Mouse (Mus musculus) midbrain, embryonic 16.5 days (tissue): ENCODE data around the gene Eif4a1. TPM values are rescaled to one million over a fixed set of nuclear protein-coding genes. Genes with fewer than 3 reads are reported as not detected.

Experiments
- ATAC-seq: fragments of 200-750 bp; cut with Nextera tagmentation; 2 replicates; pipeline ENCODE4 v1.8.0; 2017; ENCODE audit warnings: moderate TSS enrichment
- H3K27ac ChIP-seq: fragments of 300-500 bp; sonication (generic); 2 replicates; pipeline ENCODE4 v1.5.1; 2014; ENCODE audit warnings: mild to moderate bottlenecking, low read length, mixed read lengths
- H3K27me3 ChIP-seq: fragments of 300-500 bp; sonication (generic); 2 replicates; pipeline ENCODE4 v1.6.1; 2014; ENCODE audit warnings: low read depth, low read length, mixed read lengths; ENCODE audit not compliant: control insufficient read depth, insufficient read depth
- H3K36me3 ChIP-seq: fragments of 300-500 bp; sonication (generic); 2 replicates; pipeline ENCODE4 v1.6.1; 2014; ENCODE audit warnings: mild to moderate bottlenecking, low read length, moderate library complexity, mixed read lengths; ENCODE audit not compliant: control insufficient read depth, insufficient read depth
- H3K4me1 ChIP-seq: fragments of 300-500 bp; sonication (generic); 2 replicates; pipeline ENCODE4 v1.6.1; 2014; ENCODE audit warnings: mild to moderate bottlenecking, low read length, mixed read lengths; ENCODE audit not compliant: control insufficient read depth, insufficient read depth
- H3K4me2 ChIP-seq: fragments of 300-500 bp; sonication (generic); 2 replicates; pipeline ENCODE4 v1.6.1; 2014; ENCODE audit warnings: mild to moderate bottlenecking, low read length, mixed read lengths
- H3K4me3 ChIP-seq: fragments of 300-500 bp; sonication (generic); 2 replicates; pipeline ENCODE4 v1.5.1; 2014; ENCODE audit warnings: low read depth, mild to moderate bottlenecking, low read length, moderate library complexity, mixed read lengths
- H3K9ac ChIP-seq: fragments of 300-500 bp; sonication (generic); 2 replicates; pipeline ENCODE4 v1.6.1; 2014; ENCODE audit warnings: low read depth, low read length, mixed read lengths
- H3K9me3 ChIP-seq: fragments of 300-500 bp; sonication (generic); replicated peaks from 2 replicates; pipeline ENCODE4 v1.6.1; 2014; ENCODE audit warnings: mild to moderate bottlenecking, low read length, mixed read lengths; ENCODE audit not compliant: control insufficient read depth, poor library complexity, severe bottlenecking
- WGBS: fragments of 180-500 bp; shearing (Covaris S2); extraction: QIAGEN DNeasy Blood & Tissue Kit; methylation state at CpG from one replicate; pipeline ENCODE4 v1.1.7; 2014; 5-methylcytosine and 5-hydroxymethylcytosine counted together
- polyA plus RNA-seq: library from polyadenylated mRNA; unstranded; fragments of >200 nt; fragmentation: Nextera tagmentation; extraction: Ambion mirVana; gene quantifications from 2 replicates; pipeline ENCODE4 v1.2.1, GENCODE M21; 2015

The Eif4a1 gene
- polyA plus RNA-seq, 1 experiment from 2014 or later: 496 TPM

DNA sequence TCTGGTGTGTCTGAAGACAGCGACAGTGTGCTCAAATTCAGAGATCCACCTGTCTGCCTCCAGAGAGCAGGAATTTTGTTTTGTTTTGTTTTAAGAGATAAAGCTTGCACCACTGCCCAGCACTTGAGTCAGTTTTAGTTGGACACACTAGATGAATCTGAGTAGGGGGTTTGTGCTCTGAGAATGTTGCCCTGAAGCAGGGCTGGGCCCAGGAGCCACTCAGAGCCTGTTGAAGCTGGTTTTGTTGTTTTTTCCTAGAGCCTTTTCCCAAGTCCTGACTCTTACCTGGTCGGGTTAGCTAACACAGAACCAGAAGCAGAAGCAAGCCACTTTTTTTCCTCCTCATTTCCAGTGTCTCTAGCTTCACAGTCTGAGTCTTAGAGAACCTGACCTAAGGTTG lies 38.9 kb upstream of the Eif4a1 start:
- Histone ChIP-seq H3K4me1 (no peaks in the 10 kb centered on the region), H3K27ac (no peak overlapping the region), H3K4me3 (no peak overlapping the region), H3K36me3 (no peaks in the 10 kb centered on the region), H3K4me2 (no peak overlapping the region), H3K9me3 (no peaks in the 10 kb centered on the region), H3K27me3 (no peaks in the 10 kb centered on the region), H3K9ac (no peak overlapping the region)
- ATAC-seq: no peak
- 92% methylated on average over 2 of the region's 2 CpGs for WGBS

DNA sequence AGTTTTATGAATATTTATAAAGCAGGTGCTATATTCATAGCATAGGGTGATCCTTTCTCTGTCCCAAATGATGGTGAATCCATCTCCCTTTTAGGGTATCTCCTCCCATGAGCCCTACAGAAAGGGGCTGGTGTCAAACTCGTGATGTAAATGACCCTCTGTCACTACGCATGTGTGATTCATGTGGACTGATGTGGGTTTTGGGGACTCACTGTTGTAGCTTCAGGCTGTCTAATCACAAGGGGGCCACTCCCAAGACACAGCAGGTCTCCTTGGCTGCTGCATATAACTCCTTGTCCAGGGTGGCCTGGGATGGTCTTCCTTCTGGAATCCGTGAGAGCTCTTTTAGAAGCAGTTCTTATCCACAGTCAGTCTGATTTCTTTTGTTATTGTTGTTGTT lies 38.2 kb upstream of the Eif4a1 start:
- Histone ChIP-seq H3K4me3 (no peak overlapping the region), H3K27ac (no peak overlapping the region), H3K9me3 (no peaks in the 10 kb centered on the region), H3K27me3 (no peaks in the 10 kb centered on the region), H3K4me2 (no peak overlapping the region), H3K4me1 (no peaks in the 10 kb centered on the region), H3K36me3 (no peaks in the 10 kb centered on the region), H3K9ac (no peak overlapping the region)
- no peak for ATAC-seq
- 68% methylated on average over 3 of the region's 3 CpGs for WGBS

DNA sequence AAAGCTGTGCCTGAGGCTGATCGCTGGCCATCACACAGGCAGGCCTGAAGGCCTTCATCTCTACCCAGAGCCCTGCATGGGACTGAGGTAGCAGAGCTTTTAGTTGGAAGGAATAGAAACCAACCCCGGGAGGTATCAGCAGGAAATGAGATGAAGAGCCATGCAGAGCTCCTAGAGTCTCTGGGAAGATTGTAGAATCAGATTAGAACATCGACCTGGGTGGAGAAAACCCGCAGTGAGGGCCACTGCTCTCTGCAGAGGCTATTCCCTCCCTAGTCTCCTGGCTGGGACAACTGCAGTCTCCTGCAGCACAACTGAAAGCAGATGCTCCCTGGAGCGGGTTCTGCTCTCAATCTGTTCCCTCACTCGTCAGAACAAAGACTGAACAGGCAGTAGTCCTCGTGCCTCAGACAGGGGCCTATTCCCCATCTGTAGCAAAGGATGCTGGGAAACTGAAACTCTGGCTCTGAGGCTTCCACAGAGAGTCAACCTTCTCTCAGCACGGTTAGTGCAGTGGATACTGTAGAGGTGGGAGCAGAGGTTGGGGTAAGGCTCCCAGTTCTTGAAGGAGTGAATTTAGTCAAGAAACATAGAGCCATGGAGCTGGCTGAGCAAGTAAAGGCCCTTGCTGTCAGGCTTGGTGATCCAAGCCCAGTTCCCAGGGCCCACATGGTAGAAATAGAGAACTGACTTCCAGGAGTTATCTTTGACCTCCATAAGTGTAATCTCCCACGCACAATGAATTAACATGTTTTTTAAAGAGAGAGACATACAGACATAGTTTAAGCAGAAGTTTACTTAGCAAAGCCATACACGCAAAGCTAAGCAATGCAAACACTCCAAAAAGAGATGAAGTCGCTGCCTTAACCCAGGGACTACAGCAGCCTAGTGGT lies 37.6 kb upstream of the Eif4a1 start:
- Histone ChIP-seq H3K36me3 (no peaks in the 10 kb centered on the region), H3K9ac (no peak overlapping the region), H3K27me3 (no peaks in the 10 kb centered on the region), H3K4me2 (no peak overlapping the region), H3K4me1 (no peaks in the 10 kb centered on the region), H3K27ac (no peak overlapping the region), H3K9me3 (no peaks in the 10 kb centered on the region), H3K4me3 (no peak overlapping the region)
- no peak for ATAC-seq
- 53% methylated on average over 11 of the region's 11 CpGs for WGBS

DNA sequence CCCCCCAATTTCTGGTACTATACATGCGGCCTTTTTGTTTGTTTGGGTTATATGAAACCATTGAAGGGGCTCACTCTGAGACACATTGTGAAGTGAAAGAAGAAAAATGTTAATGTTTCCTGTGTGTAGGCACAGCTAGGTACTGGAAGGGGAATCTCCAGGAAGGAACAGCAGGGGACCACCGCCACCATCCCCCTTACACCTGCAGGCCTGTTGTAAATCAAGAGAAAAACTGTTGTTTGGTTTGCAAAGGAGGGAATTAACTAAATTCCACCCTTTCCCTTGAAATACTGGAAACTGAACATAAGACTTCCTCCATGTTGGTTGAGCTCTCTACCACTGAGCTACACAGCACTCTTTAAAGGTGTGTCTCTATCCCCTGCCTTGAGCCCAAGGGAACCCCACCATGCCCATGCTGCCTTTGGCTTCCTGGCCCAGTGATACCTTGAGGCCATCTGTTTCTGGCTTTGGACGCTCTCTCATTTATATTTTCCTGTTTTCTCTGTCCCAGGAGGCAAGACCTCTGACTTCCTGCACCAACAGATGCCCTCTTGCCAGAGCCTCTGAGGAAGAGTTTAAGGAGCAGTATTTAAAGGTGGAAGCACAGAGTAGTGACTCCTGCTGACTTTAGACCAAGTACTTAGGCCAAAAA lies 36.5 kb upstream of the Eif4a1 start:
- WGBS: 81% methylated on average over 3 of the region's 3 CpGs
- ATAC-seq: no peak

DNA sequence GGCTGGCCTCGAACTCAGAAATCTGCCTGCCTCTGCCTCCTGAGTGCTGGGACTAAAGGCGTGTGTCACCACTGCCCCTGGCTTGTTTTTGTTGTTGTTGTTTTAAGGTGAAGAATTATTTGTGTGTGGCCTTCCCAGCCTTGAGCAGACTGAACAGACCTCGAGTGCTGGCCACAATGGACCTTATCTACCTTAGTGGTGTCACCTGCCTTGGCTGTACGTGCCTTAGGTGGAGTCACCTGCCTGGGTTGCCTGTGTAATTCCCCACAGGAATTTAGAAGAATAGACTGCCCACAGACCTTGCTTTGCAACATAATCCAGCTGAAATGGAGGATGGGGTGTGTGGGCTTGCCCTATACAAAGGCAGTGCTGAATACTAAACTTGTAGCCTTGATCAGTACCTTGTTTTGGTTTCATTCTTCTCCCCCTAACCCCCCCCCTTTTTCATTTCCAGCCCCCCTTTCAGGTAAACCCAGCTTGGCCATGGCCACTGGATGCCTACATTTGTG lies 35.7 kb upstream of the Eif4a1 start:
- no peak overlapping the region for H3K4me2 ChIP-seq
- no peak overlapping the region for H3K9ac ChIP-seq
- no peak overlapping the region for H3K4me3 ChIP-seq
- ATAC-seq: no peak
- H3K27ac ChIP-seq: no peak overlapping the region
- no peaks in the 10 kb centered on the region for H3K36me3 ChIP-seq
- no peaks in the 10 kb centered on the region for H3K9me3 ChIP-seq
- 84% methylated on average over 4 of the region's 4 CpGs for WGBS
- no peaks in the 10 kb centered on the region for H3K4me1 ChIP-seq
- H3K27me3 ChIP-seq: no peaks in the 10 kb centered on the region

More for the DNA sequence above, 36.5 kb upstream of the Eif4a1 start:
- Histone ChIP-seq H3K9ac (no peak overlapping the region), H3K4me1 (no peaks in the 10 kb centered on the region), H3K27ac (no peak overlapping the region), H3K27me3 (no peaks in the 10 kb centered on the region), H3K4me3 (no peak overlapping the region), H3K9me3 (no peaks in the 10 kb centered on the region), H3K4me2 (no peak overlapping the region), H3K36me3 (no peaks in the 10 kb centered on the region)

DNA sequence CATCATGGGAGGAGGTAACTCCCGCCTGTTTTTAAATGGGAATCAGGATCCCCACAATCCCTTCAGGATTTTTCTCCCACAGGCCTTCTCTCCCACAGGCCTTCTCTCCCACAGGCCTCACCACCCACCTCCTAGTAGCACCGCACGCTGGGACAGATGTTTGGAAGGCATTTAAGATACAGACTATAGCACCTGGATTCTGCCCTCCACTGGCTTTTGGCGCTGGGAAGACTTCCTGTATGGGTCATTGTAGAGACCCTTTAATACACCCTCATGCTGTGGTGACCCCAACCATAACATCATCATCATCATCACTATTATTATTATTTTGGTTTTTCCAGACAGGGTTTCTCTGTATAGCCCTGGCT lies 35.2 kb upstream of the Eif4a1 start:
- Histone ChIP-seq H3K27ac (no peak overlapping the region), H3K4me2 (no peak overlapping the region), H3K9me3 (no peaks in the 10 kb centered on the region), H3K4me1 (no peaks in the 10 kb centered on the region), H3K27me3 (no peaks in the 10 kb centered on the region), H3K36me3 (no peaks in the 10 kb centered on the region), H3K9ac (no peak overlapping the region), H3K4me3 (no peak overlapping the region)
- 88% methylated on average over 4 of the region's 4 CpGs for whole genome bisulfite sequencing
- no peak for ATAC-seq

DNA sequence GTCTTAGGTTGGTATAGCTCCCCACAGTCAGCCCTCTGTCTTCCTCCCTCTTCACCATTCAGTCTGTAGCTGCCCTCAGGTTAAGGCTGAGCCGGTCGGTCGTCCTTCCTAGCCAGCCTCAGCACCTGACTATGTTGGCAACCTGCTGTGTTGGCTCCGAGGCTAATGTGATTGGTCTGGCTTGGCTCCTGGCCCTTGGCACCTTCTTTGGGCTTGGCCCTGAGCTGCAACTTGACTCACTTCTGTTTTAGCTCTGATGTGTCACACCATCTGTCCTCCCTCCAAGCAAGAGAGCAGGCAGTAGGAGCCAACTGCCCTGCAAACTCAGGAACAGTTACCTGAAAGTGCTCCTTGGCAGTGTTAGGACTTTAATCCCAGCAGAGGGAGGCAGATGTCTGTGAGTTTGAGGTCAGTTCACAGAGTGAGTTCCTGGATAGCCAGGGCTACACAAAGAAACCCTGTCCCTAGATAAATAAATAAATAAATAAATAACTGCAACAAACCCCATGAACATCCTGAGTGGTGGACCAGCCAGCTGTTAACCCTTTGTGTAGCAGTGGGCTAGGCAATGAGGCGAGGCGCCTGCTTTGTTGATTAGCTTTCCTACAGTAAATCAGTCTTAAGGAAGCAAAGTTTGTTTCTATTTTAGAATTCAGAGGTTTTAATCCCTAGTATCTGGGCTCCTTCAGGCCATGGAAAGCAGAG lies 34.7 kb upstream of the Eif4a1 start:
- Histone ChIP-seq H3K4me1 (no peaks in the 10 kb centered on the region), H3K27ac (no peak overlapping the region), H3K4me2 (no peak overlapping the region), H3K4me3 (no peak overlapping the region), H3K9ac (no peak overlapping the region), H3K9me3 (no peaks in the 10 kb centered on the region), H3K36me3 (no peaks in the 10 kb centered on the region), H3K27me3 (no peaks in the 10 kb centered on the region)
- no peak for ATAC-seq
- 51% methylated on average over 6 of the region's 6 CpGs for WGBS

DNA sequence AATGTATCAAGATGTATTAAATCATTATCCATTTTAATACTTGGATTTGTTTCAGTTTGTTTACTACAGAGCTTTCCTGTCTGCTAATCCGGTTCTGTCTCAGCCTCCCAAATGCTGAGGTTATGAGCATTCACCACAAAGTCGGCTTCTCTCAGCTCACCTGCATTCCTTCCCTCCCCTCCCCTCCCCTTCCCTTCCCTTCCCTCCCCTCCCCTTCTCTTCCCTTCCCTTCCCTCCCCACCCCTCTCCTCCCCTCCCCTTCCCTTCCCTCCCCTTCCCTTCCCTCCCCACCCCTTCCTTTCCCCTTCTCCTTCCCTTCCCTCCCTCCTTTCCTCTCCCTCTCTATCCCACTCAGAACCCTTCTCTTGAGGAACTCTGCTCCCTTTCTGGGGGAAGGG lies 32.4 kb upstream of the Eif4a1 start:
- no peak overlapping the region for H3K4me2 ChIP-seq
- H3K9me3 ChIP-seq: no peaks in the 10 kb centered on the region
- ATAC-seq: no peak
- no peak overlapping the region for H3K4me3 ChIP-seq
- no peaks in the 10 kb centered on the region for H3K4me1 ChIP-seq
- H3K9ac ChIP-seq: no peak overlapping the region
- H3K36me3 ChIP-seq: no peaks in the 10 kb centered on the region
- WGBS: 59% methylated on average over 2 of the region's 2 CpGs
- H3K27me3 ChIP-seq: no peaks in the 10 kb centered on the region
- H3K27ac ChIP-seq: no peak overlapping the region
